Mouse (Mus musculus): ENCODE data around the gene Cutc. TPM values are rescaled to one million over a fixed set of nuclear protein-coding genes. Genes with fewer than 3 reads are reported as not detected.

The Cutc gene
- total and polyA plus RNA-seq, 2 experiments from 2014 or later: 1.5 to 9.1 TPM

- H3K9ac ChIP-seq (replicated peaks; ENCODE audit: low read length): no peak overlapping the region
- H3K9me3 ChIP-seq (ENCODE audit: low read length): no peaks in the 10 kb centered on the region
- H3K27ac ChIP-seq: no peak overlapping the region
- H3K4me2 ChIP-seq (ENCODE audit: low read depth, low read length): no peak overlapping the region
- no peak for ATAC-seq
- DNase-seq (ENCODE audit: low spot score): no peak
- H3K4me1 ChIP-seq (ENCODE audit: insufficient read depth, low read length): no peaks in the 10 kb centered on the region
- H3K4me3 ChIP-seq (ENCODE audit: low read length): no peak overlapping the region
- H3K27me3 ChIP-seq (ENCODE audit: insufficient read depth, low read length): no peaks in the 10 kb centered on the region
- TF ChIP-seq CTCF (IDR thresholded peaks at IDR 0.05; ENCODE audit: low read depth): no peak
- no peaks in the 10 kb centered on the region; the same call in 1 of the 2 replicates for H3K36me3 ChIP-seq (ENCODE audit: insufficient read depth, low read length)
- WGBS: 86% methylated on average over 5 of the region's 5 CpGs
Observed at GRCm38 (mm10) chr19:43766451-43766850, 13.7 kb downstream of the Cutc start.

DNA sequence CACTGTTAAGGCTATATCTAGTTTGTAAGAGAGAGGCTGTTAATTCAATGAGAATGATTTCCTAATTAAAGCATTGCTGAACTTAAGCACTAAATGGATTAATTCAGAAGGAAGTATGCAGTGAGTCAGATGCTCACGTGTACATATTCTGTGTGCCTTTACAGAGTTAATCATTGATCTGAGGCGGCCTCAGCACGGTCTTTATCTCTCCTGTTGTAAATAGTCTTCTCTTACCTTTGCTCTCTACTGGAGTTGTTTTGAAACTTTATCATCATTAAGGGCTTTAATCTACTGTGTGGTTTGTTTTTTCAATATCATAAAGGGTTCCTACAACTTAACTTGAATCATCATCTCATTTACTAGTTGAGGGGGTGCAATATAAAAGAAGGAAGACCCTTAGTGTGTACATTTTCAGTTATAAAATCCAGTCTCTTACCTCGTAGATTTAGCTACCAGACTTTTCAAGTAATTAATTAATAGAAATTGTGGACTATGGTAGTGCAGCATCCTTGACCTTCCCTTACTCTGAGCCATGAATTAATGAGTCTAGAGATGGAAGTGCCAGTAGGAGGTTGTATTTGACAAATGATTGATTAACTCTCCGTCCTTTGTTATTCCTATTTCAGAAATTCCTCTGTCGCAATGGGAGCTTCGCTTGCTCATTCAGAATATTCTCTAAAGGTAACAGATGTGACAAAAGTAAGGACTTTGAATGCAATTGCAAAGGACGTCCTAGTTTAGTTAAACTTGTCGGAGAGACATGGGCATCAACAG, 14.9 kb downstream of the Cutc start:
- H3K4me2 ChIP-seq (ENCODE audit: low read depth, low read length): no peak overlapping the region
- H3K27ac ChIP-seq: no peak overlapping the region
- ATAC-seq (no peak), DNase-seq (ENCODE audit: low spot score) (no peak)
- H3K9me3 ChIP-seq (ENCODE audit: low read length): no peaks in the 10 kb centered on the region
- TF ChIP-seq CTCF (IDR thresholded peaks at IDR 0.05; ENCODE audit: low read depth): no peak
- H3K4me1 ChIP-seq (ENCODE audit: insufficient read depth, low read length): no peaks in the 10 kb centered on the region
- 59% methylated on average over 9 of the region's 9 CpGs for WGBS
- H3K27me3 ChIP-seq (ENCODE audit: insufficient read depth, low read length): no peaks in the 10 kb centered on the region
- H3K9ac ChIP-seq (replicated peaks; ENCODE audit: low read length): no peak overlapping the region
- no peaks in the 10 kb centered on the region; the same call in 1 of the 2 replicates for H3K36me3 ChIP-seq (ENCODE audit: insufficient read depth, low read length)
- no peak overlapping the region for H3K4me3 ChIP-seq (ENCODE audit: low read length)

DNA sequence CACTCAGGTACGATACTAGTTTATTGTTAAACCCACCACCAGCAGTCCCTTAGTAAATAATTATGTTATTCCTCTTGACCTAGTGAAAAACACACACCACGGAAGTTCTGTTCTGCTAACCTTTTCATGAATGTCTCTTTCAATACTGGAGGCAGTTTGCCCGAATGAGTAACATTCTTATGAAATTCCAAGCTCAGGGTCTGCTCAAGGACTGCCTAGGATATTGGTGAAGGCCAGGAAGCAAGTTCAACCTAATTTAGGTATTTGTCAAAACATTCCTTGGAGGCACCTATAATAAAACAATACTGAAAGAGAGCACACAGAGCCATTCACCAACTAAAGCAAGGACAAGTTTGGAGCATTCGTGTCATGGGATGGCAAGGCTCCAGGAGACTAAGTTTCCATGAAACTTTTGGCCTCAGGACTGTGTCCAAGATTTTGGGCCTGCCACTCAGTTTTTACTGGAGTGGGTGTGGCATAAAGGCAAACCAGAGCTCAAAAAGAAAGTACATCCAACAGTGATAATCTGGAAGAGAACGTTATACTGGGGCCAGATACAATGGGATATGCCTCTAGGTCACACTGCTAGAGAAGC, 16.7 kb downstream of the Cutc start:
- 82% methylated on average over 5 of the region's 5 CpGs for WGBS
- Histone ChIP-seq H3K27ac (no peak overlapping the region), H3K4me3 (ENCODE audit: low read length) (no peak overlapping the region), H3K36me3 (ENCODE audit: insufficient read depth, low read length) (no peaks in the 10 kb centered on the region; the same call in 1 of the 2 replicates), H3K4me1 (ENCODE audit: insufficient read depth, low read length) (no peaks in the 10 kb centered on the region), H3K9me3 (ENCODE audit: low read length) (no peaks in the 10 kb centered on the region), H3K4me2 (ENCODE audit: low read depth, low read length) (no peak overlapping the region), H3K27me3 (ENCODE audit: insufficient read depth, low read length) (no peaks in the 10 kb centered on the region), H3K9ac (replicated peaks; ENCODE audit: low read length) (no peak overlapping the region)
- no peak for ATAC-seq
- no peak for DNase-seq (ENCODE audit: low spot score)
- TF ChIP-seq CTCF (IDR thresholded peaks at IDR 0.05; ENCODE audit: low read depth): no peak

- Histone ChIP-seq H3K4me2 (ENCODE audit: low read depth, low read length) (no peak overlapping the region), H3K4me3 (ENCODE audit: low read length) (no peak overlapping the region), H3K27me3 (ENCODE audit: insufficient read depth, low read length) (no peaks in the 10 kb centered on the region), H3K36me3 (ENCODE audit: insufficient read depth, low read length) (no peaks in the 10 kb centered on the region; the same call in 1 of the 2 replicates), H3K9me3 (ENCODE audit: low read length) (no peaks in the 10 kb centered on the region), H3K4me1 (ENCODE audit: insufficient read depth, low read length) (no peaks in the 10 kb centered on the region), H3K27ac (no peak overlapping the region), H3K9ac (replicated peaks; ENCODE audit: low read length) (no peak overlapping the region)
- DNase-seq (ENCODE audit: low spot score) (no peak), ATAC-seq (no peak)
- WGBS: 94% methylated on average over 4 of the region's 4 CpGs
- no peak for TF ChIP-seq CTCF (IDR thresholded peaks at IDR 0.05; ENCODE audit: low read depth)
Observed at GRCm38 (mm10) chr19:43770584-43770983, 17.8 kb downstream of the Cutc start.

GRCm38 (mm10) chr19:43771499-43771969, 18.7 kb downstream of the Cutc start:
- DNase-seq (ENCODE audit: low spot score): no peak
- Histone ChIP-seq H3K36me3 (ENCODE audit: insufficient read depth, low read length) (no peaks in the 10 kb centered on the region; the same call in 1 of the 2 replicates), H3K27ac (no peak overlapping the region), H3K4me2 (ENCODE audit: low read depth, low read length) (no peak overlapping the region), H3K9me3 (ENCODE audit: low read length) (no peaks in the 10 kb centered on the region), H3K27me3 (ENCODE audit: insufficient read depth, low read length) (no peaks in the 10 kb centered on the region), H3K4me3 (ENCODE audit: low read length) (no peak overlapping the region), H3K4me1 (ENCODE audit: insufficient read depth, low read length) (no peaks in the 10 kb centered on the region), H3K9ac (replicated peaks; ENCODE audit: low read length) (no peak overlapping the region)
- no peak for ATAC-seq
- no peak for TF ChIP-seq CTCF (IDR thresholded peaks at IDR 0.05; ENCODE audit: low read depth)
- 90% methylated on average over 5 of the region's 5 CpGs for WGBS

GRCm38 (mm10) chr19:43772311-43772710, 19.5 kb downstream of the Cutc start:
- Histone ChIP-seq H3K27me3 (ENCODE audit: insufficient read depth, low read length) (no peaks in the 10 kb centered on the region), H3K9ac (replicated peaks; ENCODE audit: low read length) (no peak overlapping the region), H3K36me3 (ENCODE audit: insufficient read depth, low read length) (no peaks in the 10 kb centered on the region; the same call in 1 of the 2 replicates), H3K9me3 (ENCODE audit: low read length) (no peaks in the 10 kb centered on the region), H3K4me3 (ENCODE audit: low read length) (no peak overlapping the region), H3K4me1 (ENCODE audit: insufficient read depth, low read length) (no peaks in the 10 kb centered on the region), H3K27ac (no peak overlapping the region), H3K4me2 (ENCODE audit: low read depth, low read length) (no peak overlapping the region)
- DNase-seq (ENCODE audit: low spot score) (no peak), ATAC-seq (no peak)
- TF ChIP-seq CTCF (IDR thresholded peaks at IDR 0.05; ENCODE audit: low read depth): no peak
- WGBS: 58% methylated on average over 6 of the region's 6 CpGs

- ATAC-seq: no peak
- TF ChIP-seq CTCF (IDR thresholded peaks at IDR 0.05; ENCODE audit: low read depth): no peak
- Histone ChIP-seq H3K4me2 (ENCODE audit: low read depth, low read length) (no peak overlapping the region), H3K9ac (replicated peaks; ENCODE audit: low read length) (no peak overlapping the region), H3K27ac (no peak overlapping the region), H3K4me3 (ENCODE audit: low read length) (no peak overlapping the region), H3K4me1 (ENCODE audit: insufficient read depth, low read length) (no peaks in the 10 kb centered on the region), H3K9me3 (ENCODE audit: low read length) (no peaks in the 10 kb centered on the region), H3K36me3 (ENCODE audit: insufficient read depth, low read length) (no peaks in the 10 kb centered on the region), H3K27me3 (ENCODE audit: insufficient read depth, low read length) (no peaks in the 10 kb centered on the region)
- 78% methylated on average over 10 of the region's 10 CpGs for WGBS
- no peak for DNase-seq (ENCODE audit: low spot score)
Observed at GRCm38 (mm10) chr19:43775433-43775832, 22.6 kb downstream of the Cutc start.

Measured in hindbrain, postnatal 0 days (tissue).